Mouse (Mus musculus) bone marrow macrophage, adult 2 months (primary cell): ENCODE measurements around the gene Akap2. TPM values are rescaled to one million over a fixed set of nuclear protein-coding genes. Genes with fewer than 3 reads are reported as not detected.

Experiments
- H3K27ac ChIP-seq: 2 replicates; pipeline ENCODE4 v1.5.1; 2012; ENCODE audit warnings: low read depth, low read length; ENCODE audit not compliant: insufficient read depth
- H3K4me1 ChIP-seq: 2 replicates; pipeline ENCODE4 v1.6.1; 2012; ENCODE audit warnings: low read length; ENCODE audit not compliant: control insufficient read depth, insufficient read depth
- H3K4me3 ChIP-seq: 2 replicates; pipeline ENCODE4 v1.5.1; 2012; ENCODE audit warnings: mild to moderate bottlenecking, low read length, moderate library complexity; ENCODE audit not compliant: insufficient read depth
- CTCF ChIP-seq: IDR thresholded peaks from 2 replicates; pipeline ENCODE4 v1.5.1; 2012; ENCODE audit warnings: low read depth, mild to moderate bottlenecking, low read length, moderate library complexity
- POLR2A ChIP-seq: IDR thresholded peaks from 2 replicates; pipeline ENCODE4 v1.6.1; 2012; ENCODE audit warnings: mild to moderate bottlenecking, low read depth, low read length, borderline replicate concordance
- polyA plus RNA-seq: library from polyadenylated mRNA; stranded (reverse); fragments of >200 nt; gene quantifications from 2 replicates; pipeline ENCODE4 v1.2.4, GENCODE M21; 2012; ENCODE audit not compliant: missing spikeins, insufficient read depth, insufficient read length

The Akap2 gene
- polyA plus RNA-seq, 1 experiment = 1.3 TPM

DNA sequence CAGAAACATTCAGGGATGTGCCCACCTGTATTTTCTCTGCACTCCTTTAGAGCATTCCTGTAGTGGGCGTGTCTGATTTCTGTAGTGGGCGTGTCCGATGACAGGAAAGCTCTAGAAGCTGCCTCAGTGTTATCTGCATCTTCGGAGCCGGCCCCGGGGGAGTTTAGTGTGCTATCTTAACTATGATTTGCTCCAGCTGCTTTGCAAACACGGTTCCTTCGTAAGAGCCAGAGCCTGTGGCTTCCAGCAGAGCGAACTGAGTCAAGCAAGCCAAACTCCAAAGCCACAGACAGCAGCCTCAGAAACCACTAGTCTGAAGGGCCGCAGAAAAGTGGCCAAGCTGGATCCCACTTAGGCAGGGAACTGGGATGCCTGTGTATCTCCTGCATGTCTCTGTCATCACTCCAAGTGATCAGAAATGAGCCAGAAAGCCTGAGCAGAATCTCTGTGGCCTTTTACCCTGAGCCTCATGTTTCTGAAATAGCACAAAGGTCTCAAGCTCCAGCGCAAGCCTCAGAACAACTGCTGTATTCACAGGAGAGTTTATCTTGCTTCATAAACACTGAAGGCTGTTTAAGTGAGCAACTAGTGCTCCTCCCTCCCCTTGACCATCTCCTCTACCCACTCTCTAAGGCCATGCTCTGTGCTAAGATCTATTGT is 55.5 kb downstream of the Akap2 start:
- TF ChIP-seq CTCF (no peak), POLR2A (no peak)
- Histone ChIP-seq H3K27ac (no peak overlapping the region), H3K4me1 (no peaks in the 10 kb centered on the region), H3K4me3 (no peak overlapping the region)

- no peaks in the 10 kb centered on the region for H3K4me1 ChIP-seq
- no peak overlapping the region for H3K4me3 ChIP-seq
- TF ChIP-seq POLR2A = no peak
- TF ChIP-seq CTCF = no peak
- H3K27ac ChIP-seq = no peak overlapping the region
Observed at GRCm38 (mm10) chr4:57774517-57774916, 57.1 kb downstream of the Akap2 start.

GRCm38 (mm10) chr4:57775582-57775981 is 58.1 kb downstream of the Akap2 start:
- H3K4me1 ChIP-seq = no peaks in the 10 kb centered on the region
- TF ChIP-seq POLR2A (no peak), CTCF (no peak)

GRCm38 (mm10) chr4:57780403-57780802 is 62.9 kb downstream of the Akap2 start:
- no peaks in the 10 kb centered on the region for H3K4me1 ChIP-seq
- no peak overlapping the region for H3K27ac ChIP-seq
- H3K4me3 ChIP-seq = no peak overlapping the region
- TF ChIP-seq CTCF (no peak), POLR2A (no peak)

More at GRCm38 (mm10) chr4:57775582-57775981, 58.1 kb downstream of the Akap2 start:
- Histone ChIP-seq H3K27ac (no peak overlapping the region), H3K4me3 (no peak overlapping the region)

- no peak overlapping the region for H3K4me3 ChIP-seq
- no peaks in the 10 kb centered on the region for H3K4me1 ChIP-seq
- no peak for TF ChIP-seq CTCF
- TF ChIP-seq POLR2A = no peak
- no peak overlapping the region for H3K27ac ChIP-seq
Observed at GRCm38 (mm10) chr4:57780833-57781641, 63.6 kb downstream of the Akap2 start.

DNA sequence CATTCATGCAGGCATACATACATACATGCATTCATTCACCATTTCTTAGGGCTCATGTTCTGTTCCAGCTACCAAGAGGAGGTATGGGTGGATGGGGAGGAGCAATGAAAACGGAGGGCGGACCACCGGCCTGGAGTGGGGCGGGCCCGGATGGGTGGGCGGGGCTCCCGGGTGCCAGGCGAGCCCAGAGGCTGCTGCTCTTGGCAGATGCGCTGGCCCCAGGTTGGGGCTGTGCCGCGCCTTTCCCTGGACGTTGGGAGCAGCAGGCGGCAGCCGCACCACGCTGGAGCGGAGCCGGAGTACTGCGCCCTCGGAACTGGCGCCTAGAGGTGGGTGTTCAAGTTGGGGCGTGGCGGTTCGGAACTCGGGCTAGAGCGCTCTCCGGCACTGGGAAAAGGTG is 64.5 kb downstream of the Akap2 start:
- H3K27ac ChIP-seq = no peak overlapping the region

GRCm38 (mm10) chr4:57782549-57783390 is 65.3 kb downstream of the Akap2 start:
- Histone ChIP-seq H3K4me1 (no peaks in the 10 kb centered on the region), H3K27ac (no peak overlapping the region), H3K4me3 (no peak overlapping the region)
- TF ChIP-seq POLR2A = no peak
- TF ChIP-seq CTCF = no peak

More for the DNA sequence above, 64.5 kb downstream of the Akap2 start:
- no peaks in the 10 kb centered on the region for H3K4me1 ChIP-seq
- no peak for TF ChIP-seq POLR2A
- TF ChIP-seq CTCF = no peak
- H3K4me3 ChIP-seq = no peak overlapping the region

DNA sequence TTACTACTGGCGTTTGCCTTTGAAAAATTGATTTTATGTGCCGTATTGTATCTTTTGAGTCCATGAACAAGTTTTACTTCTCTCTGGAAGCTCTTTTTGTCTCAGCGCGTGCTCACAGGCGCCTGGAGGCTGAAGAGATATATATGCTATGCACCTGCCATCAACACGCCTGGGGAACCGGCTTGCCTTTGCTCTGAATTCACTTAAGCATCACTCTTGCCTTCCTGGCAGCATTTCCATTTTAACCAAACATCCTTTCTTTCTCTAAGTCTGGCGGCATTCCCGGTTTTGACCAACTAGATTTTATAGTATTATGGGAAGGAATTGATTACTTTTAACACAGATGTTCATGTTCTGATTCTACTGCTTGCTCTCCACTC is 65.9 kb downstream of the Akap2 start:
- no peak for TF ChIP-seq POLR2A
- no peak for TF ChIP-seq CTCF
- H3K27ac ChIP-seq = no peak overlapping the region
- H3K4me1 ChIP-seq = no peaks in the 10 kb centered on the region
- no peak overlapping the region for H3K4me3 ChIP-seq

- no peak overlapping the region for H3K27ac ChIP-seq
- TF ChIP-seq CTCF (no peak), POLR2A (no peak)
- H3K4me3 ChIP-seq = no peak overlapping the region
Observed at GRCm38 (mm10) chr4:57783853-57784600, 66.6 kb downstream of the Akap2 start.

More at GRCm38 (mm10) chr4:57783853-57784600, 66.6 kb downstream of the Akap2 start:
- no peaks in the 10 kb centered on the region for H3K4me1 ChIP-seq
